Mouse (Mus musculus) lung, adult 2 months (tissue): Measurements from ENCODE around the gene Uba7. TPM values are rescaled to one million over a fixed set of nuclear protein-coding genes. Genes with fewer than 3 reads are reported as not detected.
A peak's percentile ranks its signal among the peaks of the same experiment; 100 is the strongest.

Experiments used
- DNase-seq: peaks from one replicate; pipeline ENCODE4 v3.0.0; 2022
- H3K4me1 ChIP-seq: fragments of 200-500 bp; 2 replicates; pipeline ENCODE4 v1.6.1; 2011; ENCODE audit warnings: low read length; ENCODE audit not compliant: control insufficient read depth, insufficient read depth
- H3K4me3 ChIP-seq: fragments of 200-500 bp; replicated peaks from 2 replicates; pipeline ENCODE3; 2011; ENCODE audit warnings: low read depth, mild to moderate bottlenecking, control low read depth, low read length; ENCODE audit errors: extremely low read depth
- CTCF ChIP-seq: fragments of 200-500 bp; IDR thresholded peaks from 2 replicates; pipeline ENCODE4 v1.5.1; 2011; ENCODE audit warnings: mild to moderate bottlenecking, low read length, control low read depth; ENCODE audit not compliant: insufficient read depth
- POLR2A ChIP-seq: fragments of 200-500 bp; IDR thresholded peaks from 2 replicates; pipeline ENCODE4 v1.6.1; 2011; ENCODE audit warnings: low read depth, mild to moderate bottlenecking, control low read depth, low read length, borderline replicate concordance; ENCODE audit errors: extremely low read depth
- WGBS: fragments of 180-500 bp; shearing (Covaris S2); methylation state at CpG from one replicate; pipeline ENCODE4 v1.1.7; 2018; 5-methylcytosine and 5-hydroxymethylcytosine counted together
- polyA plus RNA-seq: library from polyadenylated mRNA; depleted of rRNA; stranded (reverse); fragments of >200 nt; gene quantifications from 2 replicates; pipeline ENCODE4 v1.2.3, GENCODE M21; 2012

The Uba7 gene
- polyA plus RNA-seq, 1 experiment = 124 TPM

- TF ChIP-seq POLR2A (no peak), CTCF (peak; percentile 94)
- H3K4me1 ChIP-seq = peaks cover 26% of the 10 kb centered on the region
- peak overlapping the region; percentile 45 for H3K4me3 ChIP-seq
- DNase-seq = peak; percentile 81
- WGBS = 2% methylated on average over 18 of the region's 18 CpGs
These were observed 11.1 kb downstream of the Uba7 start for GRCm38 (mm10) chr9:107986376-107986775.

- TF ChIP-seq CTCF (no peak), POLR2A (no peak)
- DNase-seq = no peak
- H3K4me3 ChIP-seq = no peak overlapping the region
- 59% methylated on average over 3 of the region's 3 CpGs for WGBS
- peaks cover 13% of the 10 kb centered on the region for H3K4me1 ChIP-seq
These were observed 12.6 kb downstream of the Uba7 start for GRCm38 (mm10) chr9:107987950-107988349.

GRCm38 (mm10) chr9:107992197-107992596, 16.9 kb downstream of the Uba7 start, which contains the start of gene Cdhr4:
Gene Cdhr4 (plus strand): TSS chr9:107992497.
- DNase-seq = no peak
- 79% methylated on average over 2 of the region's 2 CpGs for WGBS
- no peaks in the 10 kb centered on the region for H3K4me1 ChIP-seq
- H3K4me3 ChIP-seq = no peak within 1 kb of the TSS
- TF ChIP-seq POLR2A = no peak
- TF ChIP-seq CTCF = no peak

GRCm38 (mm10) chr9:107993013-107993412, 17.7 kb downstream of the Uba7 start:
- TF ChIP-seq POLR2A = no peak
- TF ChIP-seq CTCF = no peak
- no peaks in the 10 kb centered on the region for H3K4me1 ChIP-seq
- WGBS = 90% methylated on average over 11 of the region's 11 CpGs
- DNase-seq = no peak
- H3K4me3 ChIP-seq = no peak overlapping the region

- no peak for TF ChIP-seq POLR2A
- TF ChIP-seq CTCF = no peak
- Histone ChIP-seq H3K4me1 (no peaks in the 10 kb centered on the region), H3K4me3 (no peak overlapping the region)
- whole genome bisulfite sequencing = 25% methylated on average over 2 of the region's 2 CpGs
- DNase-seq = no peak
These were observed 19.2 kb downstream of the Uba7 start for GRCm38 (mm10) chr9:107994464-107994863.

DNA sequence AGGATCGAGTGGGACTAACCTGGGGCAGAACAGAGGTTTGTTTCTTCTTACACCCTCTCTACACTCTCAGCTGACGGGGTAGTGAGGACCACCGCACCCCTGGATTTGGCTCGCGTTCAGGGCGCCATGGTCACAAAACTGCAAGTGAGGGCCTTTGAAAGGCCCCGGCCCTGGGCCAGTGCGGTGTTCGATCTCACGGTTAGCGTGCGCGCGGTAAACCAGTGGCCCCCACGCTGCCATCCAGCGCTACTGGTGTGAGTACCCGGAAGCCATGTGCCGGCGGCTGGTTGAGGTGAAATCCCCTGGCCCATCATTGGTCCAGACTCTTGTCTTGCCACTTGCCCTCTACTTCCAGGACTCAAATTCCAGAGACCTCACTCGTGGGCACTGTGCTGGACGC, 20.2 kb downstream of the Uba7 start:
- 92% methylated on average over 21 of the region's 21 CpGs for WGBS
- no peak overlapping the region for H3K4me3 ChIP-seq
- DNase-seq = no peak
- no peak for TF ChIP-seq POLR2A
- no peak for TF ChIP-seq CTCF
- no peaks in the 10 kb centered on the region for H3K4me1 ChIP-seq

GRCm38 (mm10) chr9:107996049-107996448, 20.7 kb downstream of the Uba7 start, which contains the start of gene Gm20662:
Gene Gm20662 (plus strand): TSS chr9:107996349.
- Histone ChIP-seq H3K4me3 (no peak within 1 kb of the TSS), H3K4me1 (no peaks in the 10 kb centered on the region)
- TF ChIP-seq CTCF (no peak), POLR2A (no peak)
- 82% methylated on average over 5 of the region's 5 CpGs for WGBS
- DNase-seq = no peak

DNA sequence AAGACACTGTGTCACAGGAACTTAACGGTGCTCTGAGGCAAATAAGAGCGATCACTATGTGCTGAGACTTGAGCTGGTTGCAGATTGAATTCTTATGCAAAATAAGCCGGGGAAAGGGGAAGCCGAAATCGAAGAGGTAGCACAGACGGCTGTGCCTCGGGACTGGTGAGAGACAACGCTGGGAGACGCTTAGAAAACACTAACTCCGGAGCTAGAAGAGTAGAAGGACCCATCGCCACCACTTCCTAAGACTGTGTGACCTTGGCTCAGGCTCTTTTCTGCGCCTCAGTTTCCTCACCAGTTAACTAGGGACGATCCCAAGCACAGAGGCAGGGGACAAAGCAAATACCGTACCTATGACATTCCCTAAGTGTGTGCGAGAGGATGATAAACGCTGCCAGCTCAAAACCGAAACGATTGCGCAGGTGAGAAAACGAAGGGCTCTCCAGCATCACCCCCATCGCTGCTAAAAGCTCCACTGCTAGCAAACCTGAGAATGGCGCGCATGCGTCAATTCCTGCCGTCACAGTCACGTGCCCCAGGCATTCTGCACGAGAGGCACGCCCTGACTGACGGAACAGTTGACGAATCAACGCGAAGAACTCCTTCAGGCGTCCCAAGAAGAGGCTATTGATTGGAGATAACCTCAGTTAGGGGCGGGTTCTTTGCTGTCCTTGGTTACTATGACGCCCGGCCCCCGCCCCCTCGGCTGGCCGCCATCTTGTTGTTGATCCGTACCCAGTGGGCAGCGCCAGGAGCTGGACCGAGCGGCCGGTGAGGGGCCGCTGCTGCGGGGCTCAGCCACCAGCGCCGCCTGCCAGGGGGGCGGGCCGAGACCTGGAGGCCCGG, 26.8 kb downstream of the Uba7 start, which contains the start of gene Ip6k1:
Gene Ip6k1, plus strand, starts transcription at position 580 of the 849 bp plus-strand sequence.
- Histone ChIP-seq H3K4me1 (peaks cover 12% of the 10 kb centered on the region), H3K4me3 (peak within 1 kb of the TSS; percentile 90)
- no peak for TF ChIP-seq CTCF
- TF ChIP-seq POLR2A = peak; percentile 94; the same call in 1 of the 2 replicates
- whole genome bisulfite sequencing = under 1% methylated on average over 51 of the region's 51 CpGs
- DNase-seq = peak; percentile 100

GRCm38 (mm10) chr9:108002778-108003530, 27.6 kb downstream of the Uba7 start:
- TF ChIP-seq CTCF (no peak), POLR2A (no peak)
- Histone ChIP-seq H3K4me3 (peak overlapping the region; percentile 90), H3K4me1 (peaks cover 12% of the 10 kb centered on the region)
- DNase-seq = no peak
- under 1% methylated on average over 49 of the region's 50 CpGs for WGBS
